Mouse (Mus musculus) thymus, postnatal 25 days (tissue): Measurements from ENCODE around the gene Atf4.

Experiments
- DNase-seq: peaks from one replicate; pipeline ENCODE4 v3.0.0; 2022

Atf4 gene

DNA sequence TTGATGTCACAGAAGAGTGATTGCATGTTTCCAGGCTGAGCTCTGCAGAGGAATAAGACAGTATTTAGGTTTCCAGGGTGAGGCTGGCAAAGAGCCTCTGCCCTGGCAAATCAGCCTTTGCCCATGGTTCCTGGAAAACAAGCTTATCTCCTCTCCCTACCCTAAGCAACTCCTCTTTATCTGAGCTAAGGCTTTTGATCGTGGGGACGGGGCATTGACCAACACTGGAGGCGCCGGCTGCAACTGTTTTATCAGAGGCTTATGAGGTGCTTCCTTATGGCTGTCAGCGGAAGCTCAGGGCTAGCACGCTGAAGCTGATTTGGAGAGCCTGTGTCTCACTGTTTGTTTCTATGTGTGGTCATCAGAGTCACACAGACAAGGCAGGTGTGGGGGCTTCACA, 4.4 kb upstream of the Atf4 start:
- DNase-seq: no peak

DNA sequence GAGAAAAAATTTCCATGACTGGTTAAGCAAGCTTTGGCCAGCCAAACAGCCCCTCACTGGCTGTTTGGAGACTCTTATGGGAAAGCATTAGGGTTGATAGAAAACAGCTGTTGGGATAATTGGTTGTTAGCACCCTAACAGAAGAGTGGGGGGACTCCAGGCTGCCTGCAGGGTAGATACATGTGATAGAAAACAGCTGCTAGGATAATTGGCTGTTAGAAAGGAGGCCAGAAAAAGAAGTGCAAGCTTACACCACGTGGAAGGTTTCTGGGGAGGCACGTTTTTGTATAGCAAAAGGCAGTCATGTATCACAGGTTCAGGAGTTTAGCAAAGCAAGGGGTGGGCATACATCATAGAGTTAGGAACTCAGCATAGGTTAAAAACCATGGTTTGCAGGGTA, 1.5 kb upstream of the Atf4 start:
- no peak for DNase-seq

DNA sequence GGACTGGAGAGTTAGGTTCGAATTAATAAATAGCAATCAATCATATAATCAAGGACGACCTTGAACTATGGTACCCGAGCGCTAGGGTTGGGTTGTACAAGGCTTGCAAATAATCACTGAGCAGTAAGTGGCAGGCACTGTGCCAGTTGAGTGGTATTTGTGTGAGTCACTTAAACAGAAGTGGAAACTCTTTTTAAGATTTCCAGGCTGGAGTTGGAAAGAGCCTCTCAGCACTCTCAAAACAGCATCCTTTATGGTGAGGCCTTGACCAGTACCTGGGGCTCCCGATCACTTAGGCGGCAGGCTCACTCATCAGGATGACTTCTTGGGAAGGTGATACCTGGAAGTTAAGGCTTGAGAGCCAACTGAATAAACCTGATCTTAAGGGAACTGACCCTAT, 777 bp upstream of the Atf4 start:
- no peak for DNase-seq

DNA sequence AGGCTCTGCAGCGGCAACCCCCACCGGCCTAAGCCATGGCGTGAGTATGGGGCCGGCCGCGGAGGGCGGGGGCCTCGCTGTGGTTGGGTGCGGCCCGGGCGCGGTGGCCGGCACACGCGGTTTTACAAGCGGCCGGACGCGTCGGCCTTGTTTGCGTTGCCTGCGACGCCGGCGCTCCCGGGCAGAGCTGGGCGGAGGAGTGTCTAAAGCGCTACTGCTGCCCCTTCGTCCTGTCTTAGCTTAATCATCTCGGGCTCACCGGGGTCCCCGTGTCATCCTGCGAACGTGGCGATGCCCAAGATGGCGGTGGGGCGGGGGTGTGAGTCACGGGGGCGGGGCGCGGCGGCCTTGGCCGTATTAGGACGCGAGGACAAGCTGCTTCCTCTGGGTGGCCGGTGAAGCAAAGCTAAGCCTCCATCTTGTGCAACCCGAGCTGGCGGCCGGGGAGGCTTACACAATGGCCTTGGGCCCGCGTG, 700 bp downstream of the Atf4 start:
- no peak for DNase-seq

DNA sequence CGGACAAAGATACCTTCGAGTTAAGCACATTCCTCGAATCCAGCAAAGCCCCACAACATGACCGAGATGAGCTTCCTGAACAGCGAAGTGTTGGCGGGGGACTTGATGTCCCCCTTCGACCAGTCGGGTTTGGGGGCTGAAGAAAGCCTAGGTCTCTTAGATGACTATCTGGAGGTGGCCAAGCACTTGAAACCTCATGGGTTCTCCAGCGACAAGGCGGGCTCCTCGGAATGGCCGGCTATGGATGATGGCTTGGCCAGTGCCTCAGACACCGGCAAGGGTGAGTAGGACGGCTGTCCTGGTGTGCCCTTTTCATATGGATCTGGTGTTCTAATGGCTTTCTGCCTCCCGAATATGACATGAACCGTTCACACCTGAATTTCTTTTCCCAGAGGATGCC, 1.3 kb downstream of the Atf4 start:
- DNase-seq: peak; percentile 8

DNA sequence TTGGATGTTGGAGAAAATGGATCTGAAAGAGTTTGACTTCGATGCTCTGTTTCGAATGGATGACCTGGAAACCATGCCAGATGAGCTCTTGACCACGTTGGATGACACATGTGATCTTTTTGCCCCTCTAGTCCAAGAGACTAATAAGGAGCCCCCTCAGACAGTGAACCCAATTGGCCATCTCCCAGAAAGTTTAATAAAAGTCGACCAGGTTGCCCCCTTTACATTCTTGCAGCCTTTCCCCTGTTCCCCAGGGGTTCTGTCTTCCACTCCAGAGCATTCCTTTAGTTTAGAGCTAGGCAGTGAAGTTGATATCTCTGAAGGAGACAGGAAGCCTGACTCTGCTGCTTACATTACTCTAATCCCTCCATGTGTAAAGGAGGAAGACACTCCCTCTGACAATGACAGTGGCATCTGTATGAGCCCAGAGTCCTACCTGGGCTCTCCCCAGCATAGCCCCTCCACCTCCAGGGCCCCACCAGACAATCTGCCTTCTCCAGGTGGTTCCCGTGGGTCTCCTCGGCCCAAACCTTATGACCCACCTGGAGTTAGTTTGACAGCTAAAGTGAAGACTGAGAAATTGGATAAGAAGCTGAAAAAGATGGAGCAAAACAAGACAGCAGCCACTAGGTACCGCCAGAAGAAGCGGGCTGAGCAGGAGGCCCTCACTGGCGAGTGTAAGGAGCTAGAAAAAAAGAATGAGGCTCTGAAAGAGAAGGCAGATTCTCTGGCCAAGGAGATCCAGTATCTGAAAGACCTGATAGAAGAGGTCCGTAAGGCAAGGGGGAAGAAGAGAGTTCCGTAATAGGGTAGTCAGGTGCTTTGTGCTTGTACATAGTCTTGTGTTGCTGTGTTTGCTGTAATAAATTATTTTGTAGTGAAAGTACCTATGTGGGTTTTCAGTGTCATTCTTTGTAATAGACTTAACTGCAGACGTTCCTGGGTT, 1.9 kb downstream of the Atf4 start:
- DNase-seq: no peak

DNA sequence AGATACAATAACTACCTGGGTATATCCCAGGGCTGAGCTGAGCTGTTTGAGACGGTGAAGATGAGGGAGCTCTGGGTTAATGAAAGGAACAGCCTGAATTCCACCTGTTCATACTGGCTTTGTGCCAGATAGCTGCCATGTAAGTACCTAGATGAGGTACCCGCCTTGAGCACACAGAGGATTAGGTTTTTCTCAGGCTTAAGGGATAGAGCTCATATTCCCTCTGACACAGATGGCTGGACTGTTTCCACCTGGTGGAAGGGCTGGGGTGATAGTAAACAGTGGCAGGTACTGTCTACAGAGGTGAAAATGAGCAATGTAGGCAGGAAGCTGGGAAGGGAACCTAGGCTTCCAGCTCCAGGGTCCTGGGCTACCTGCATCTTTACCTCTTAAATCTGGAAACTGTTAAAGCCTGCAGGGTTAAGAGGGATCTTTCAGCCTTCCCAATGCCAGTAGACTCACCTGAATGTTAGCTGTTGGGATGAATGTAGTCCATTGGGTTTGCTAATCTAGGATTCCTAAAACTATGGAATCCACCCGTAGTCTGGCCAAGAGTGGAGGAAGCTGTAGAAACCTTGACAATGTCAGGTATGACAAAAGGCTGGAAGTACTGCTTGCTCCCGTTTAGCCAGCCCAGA, 2.7 kb downstream of the Atf4 start:
- DNase-seq: no peak

DNA sequence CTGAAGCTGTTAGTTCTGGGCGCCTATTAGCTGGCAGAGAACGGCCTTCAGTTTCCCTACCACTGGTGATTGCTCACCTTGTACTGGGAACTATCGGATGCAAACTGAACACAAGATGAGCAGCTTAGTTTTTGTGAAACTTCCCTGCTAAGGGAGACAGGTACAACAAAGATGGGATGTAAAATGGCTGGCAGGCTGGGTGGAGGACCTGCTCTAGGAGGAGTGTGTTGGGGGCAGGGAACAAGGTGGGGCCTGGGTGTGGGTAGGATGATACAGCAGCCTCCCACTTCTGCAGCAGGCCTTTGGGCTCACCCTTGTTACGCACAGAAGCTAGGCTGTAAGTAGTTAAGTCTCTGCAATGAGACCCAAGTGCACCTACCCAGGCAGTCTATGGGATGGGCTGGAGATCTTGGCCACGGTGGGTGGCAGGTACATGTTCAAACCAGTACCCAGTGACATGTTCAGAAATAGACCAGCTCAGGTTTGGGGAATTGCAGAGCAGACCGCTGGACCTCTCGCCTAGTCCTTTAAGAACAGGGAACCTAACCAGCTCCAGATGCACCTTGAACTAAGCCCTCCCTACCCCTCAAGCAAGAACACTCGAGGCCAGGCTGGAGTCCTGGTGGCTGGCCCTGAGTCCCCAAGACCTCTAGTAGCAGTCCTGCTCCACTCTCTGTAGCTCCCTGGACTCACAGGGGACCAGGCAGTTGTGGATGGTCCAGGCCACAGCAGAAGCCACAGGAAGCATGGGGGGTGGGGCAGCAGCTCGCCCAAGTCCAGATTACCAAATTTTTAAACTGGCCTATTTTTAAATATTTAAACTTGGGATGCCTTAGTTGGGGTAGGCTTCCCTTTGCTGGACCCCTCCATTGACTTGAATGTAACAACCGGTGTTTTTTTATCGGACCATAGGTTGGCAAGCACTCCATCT, 3.5 kb downstream of the Atf4 start:
- DNase-seq: no peak

DNA sequence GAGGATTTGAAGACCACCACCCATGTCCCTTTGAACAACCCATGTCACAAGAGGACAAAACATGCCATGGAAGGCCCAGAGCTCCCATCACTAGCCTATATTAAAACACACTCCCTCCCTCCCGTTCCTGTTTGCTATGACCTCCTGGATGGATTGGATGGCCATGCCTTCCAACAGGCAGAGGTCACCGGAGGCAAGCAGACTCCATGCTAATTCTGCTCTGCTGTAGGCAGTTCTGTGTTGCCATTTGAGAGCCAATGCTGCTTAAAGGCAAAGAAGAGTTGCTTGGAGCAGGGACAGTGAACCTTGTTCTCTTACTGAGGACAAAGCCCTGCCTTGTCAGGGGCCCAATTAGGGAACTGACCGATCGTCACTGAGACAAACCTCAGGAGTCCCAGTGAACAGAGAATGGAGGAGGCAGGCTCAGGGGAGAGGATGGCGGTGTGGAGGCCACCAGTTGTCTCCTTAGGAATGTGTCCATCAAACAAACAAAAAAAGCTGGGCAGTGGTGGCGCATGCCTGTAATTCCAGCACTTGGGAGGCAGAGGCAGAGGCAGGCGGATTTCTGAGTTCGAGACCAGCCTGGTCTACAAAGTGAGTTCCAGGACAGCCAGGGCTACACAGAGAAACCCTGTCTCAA, 4.5 kb downstream of the Atf4 start:
- no peak for DNase-seq

DNA sequence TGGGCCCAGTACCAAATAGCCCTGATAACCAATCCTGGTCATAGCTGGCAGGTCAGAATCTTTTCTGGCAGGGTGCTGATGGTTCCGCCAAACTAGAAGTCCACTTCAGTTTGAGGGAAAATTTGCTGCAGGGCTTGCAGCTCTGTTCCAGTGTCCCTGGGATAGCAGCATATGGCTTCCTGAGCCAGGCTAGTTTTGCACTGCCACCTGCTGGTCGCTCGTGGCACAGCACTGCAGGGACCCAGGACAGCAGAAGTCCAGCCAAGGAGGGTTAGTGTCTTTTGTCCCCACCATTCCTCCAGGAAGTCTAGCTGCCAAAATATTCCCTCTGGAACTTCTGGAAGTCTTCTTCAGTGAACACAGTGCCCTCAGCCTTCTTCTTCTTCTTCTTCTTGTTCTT, 5.7 kb downstream of the Atf4 start:
- peak; percentile 79 for DNase-seq

DNA sequence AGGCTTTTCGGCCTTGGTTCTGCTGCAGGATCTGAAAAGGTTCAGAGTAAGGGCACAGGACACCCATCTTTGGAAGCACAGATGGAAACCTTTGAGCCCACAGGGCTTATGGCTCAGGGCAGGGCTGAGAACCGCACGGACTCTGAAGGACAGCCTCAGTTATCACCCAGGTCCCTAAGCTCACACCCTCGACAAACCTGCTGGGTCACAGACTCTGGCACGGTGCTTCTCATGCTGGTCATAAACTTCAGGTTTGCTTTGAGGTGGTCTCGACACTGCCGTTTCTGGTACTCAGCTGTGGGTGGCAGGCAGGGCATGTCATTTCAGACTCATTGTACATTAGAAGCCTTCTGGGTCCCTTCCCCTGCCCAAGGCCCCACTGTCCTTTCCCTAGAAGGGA, 6.1 kb downstream of the Atf4 start:
- no peak for DNase-seq

DNA sequence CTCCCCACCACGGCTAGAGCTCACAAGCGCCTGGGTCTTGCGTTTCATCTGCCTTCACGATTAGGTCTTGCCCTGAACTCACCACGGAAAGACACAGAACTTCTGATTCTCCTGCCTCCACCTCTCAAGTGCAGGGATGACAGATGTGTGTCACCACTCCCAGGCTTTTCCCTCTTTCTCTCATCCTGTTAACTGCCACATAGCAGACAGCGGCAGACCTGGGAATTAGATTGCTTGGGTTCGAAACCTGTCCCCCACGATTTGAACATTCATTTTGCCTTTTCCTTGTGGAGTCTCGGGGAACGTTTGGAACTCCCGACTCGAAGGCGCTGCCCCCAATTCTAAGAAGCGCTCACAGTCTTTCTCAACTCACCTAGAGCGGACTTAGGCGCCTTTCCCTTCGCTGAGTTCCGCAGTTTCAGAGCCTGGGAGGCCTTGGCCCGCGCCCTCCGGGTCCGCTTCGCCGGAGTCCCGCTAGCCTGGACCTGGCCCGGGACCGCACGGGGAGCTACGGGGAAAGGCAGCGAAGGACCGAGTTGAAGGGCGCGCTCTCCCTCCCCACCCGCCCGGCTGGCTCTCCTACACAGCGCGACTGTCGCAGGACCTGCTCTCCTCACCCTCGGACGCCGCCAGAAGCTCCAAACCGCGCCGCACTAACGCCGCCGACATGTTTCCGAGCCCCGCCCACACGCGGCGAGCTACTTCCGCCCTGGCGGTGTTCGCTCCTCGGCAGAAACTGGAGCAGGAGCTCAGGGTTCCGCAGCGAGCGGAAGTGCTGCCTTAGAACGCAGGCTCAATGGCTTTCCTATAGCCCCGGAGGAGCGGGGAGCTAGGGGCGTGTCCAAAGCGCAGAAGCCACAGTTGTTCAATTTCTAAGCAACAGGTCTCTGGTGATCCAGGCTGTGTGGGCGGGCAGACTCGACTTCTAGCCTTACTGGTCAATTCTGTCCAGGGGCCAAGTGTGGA, 8.9 kb downstream of the Atf4 start, which contains the start of gene Rps19bp1:
Gene Rps19bp1 (minus strand): TSS at position 706 of the 966 bp plus-strand sequence.
- DNase-seq: peak; percentile 90

DNA sequence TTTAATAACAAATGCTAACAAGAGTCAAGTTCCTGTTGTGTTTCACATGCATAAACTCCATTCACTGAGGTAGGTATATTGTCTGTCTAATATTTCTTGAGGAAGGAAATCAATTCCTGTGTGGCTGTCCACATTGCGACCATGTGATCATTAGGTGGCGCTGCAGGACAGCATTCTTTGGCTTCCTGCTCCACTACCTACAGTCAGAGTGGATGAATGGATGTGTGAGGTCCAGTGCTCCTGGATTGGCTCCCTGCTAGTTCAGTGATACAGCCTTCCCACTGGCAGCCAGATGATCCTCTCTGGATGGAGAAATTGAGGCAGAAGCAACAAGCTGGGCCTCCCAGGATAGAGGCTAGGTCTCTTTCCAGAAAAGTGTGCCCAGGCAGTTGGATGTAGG, 11.3 kb downstream of the Atf4 start:
- peak; percentile 62 for DNase-seq

DNA sequence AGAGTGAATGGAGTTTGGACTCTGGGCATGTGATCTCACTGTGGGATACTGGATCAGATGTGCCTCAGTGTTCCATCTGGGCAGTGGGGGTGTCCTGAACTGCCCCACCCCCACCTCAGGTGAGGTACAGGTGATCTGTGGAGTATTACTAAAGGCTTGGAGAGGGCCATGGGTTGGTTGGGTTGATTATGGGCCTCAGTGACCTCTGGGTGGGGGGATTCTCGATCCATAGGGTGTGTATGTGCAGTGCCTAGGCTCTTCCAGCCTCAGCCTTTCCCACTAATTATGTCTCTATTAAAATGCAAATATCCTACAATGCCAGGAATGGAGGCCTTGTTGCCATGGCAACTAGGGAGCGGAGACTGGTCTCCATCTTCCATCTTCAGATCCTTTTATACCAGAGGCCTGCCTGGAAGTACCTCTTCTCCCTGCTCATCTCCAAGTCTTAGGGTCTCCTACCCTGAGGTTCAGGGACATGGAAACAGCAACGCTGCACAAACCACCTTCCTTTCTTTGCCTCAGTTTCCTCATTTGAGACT, 16.9 kb downstream of the Atf4 start:
- DNase-seq: no peak

DNA sequence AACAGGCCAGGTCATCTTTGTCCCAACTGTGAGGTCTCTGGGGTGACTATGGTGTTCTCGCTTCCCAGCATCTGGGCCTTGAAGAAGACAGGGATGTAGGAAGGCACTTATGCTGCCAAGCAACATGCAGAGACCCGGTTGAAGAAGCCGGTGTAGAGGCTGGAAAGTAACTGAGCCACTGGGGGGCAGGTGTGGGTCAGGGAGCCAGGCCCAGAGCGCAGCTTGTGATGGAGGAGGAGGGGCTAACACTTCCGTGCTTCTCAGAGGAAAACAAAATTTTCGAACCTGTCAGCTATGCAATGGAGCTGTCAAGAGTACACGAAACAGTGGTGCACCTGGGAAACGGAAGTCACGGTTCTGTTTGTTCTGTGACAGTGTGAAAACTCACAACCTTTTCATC, 22.1 kb downstream of the Atf4 start:
- no peak for DNase-seq

DNA sequence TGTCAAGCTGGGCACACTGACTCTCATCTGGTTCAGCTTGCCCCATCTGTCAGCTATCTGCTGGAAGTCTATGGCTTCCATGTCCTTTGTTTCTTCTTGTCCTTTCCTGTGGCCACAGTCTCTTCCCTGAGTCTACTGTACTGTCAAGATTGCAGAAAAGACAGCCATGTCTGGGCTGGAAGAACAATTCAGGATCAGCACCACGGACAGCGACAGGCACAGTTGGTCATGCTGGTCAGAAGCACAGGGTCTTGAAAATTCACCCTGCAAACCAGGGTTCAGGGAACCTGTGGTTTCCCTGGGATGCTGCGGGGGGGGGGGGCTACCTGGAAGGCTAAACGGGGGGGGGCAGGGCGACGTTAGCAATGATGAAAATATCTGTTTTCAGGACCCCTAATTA, 22.6 kb downstream of the Atf4 start:
- DNase-seq: peak; percentile 55

DNA sequence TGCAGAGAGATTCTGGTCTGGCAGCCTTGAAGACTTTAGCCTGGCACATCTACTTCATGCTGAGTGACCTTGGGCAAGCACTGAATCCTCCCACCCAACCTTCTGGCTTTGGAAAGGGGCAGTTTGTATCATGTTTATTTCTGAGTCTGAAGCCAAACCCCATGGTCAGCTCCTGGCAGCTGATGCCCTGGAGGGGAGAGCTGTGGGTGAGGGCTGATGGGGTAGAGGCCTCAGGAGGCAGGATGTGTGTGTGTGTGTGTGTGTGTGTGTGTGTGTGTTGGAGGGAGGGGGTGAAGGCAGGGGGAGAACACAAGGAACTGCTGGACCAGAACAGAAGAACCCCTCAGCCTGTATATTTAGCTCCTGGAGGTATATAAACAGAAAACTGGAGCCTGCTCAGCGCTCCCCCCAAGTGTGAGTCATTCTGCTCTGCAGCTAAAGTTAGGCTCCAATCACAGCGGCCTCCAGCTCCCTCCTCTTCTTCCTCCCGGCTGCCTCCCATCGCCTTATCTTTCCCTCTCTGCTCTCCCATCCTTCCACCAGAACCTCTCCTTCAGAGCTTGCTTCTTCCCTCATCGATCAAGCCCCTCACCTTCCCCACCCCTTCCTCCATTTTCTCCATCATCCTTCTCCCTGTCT, 23.3 kb downstream of the Atf4 start:
- DNase-seq: no peak

DNA sequence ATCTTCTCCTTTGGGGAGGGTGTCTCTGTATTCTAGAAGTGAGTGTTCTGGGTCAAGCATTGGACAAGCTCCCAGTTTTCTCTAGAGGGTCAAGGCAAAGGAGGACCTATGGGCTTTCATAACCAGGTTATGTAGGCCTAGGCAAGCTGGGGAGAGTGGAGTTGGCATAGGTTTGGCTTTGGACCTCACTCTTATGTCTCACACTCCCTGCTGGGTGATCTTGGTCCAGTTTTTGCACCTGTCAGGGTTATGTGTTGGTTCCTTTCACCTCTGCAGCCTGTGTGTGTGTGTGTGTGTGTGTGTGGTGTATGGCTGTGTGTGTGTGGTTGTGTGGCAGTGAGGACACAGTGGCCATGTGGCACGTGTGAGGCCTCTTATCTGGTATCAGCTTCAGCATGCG, 24.1 kb downstream of the Atf4 start:
- DNase-seq: no peak

DNA sequence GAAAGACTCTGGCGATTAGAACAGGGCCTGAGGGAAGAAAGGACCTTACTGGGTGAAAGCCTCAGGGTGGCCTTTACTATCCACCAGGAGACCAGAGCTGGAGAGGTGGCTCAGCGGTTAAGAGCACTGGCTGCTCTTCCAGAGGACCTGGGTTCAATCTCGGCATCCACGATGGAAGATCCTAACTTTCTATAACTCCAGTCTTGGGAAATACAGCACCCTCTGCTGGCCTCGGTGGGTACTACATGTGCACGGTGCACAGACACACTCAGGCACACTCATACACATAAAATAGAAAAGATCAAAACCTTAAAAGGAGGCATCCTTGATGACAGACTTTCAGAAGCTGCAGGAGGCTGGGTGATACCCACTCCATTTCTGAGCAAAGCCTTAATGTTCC, 25.7 kb downstream of the Atf4 start:
- DNase-seq: peak; percentile 53

DNA sequence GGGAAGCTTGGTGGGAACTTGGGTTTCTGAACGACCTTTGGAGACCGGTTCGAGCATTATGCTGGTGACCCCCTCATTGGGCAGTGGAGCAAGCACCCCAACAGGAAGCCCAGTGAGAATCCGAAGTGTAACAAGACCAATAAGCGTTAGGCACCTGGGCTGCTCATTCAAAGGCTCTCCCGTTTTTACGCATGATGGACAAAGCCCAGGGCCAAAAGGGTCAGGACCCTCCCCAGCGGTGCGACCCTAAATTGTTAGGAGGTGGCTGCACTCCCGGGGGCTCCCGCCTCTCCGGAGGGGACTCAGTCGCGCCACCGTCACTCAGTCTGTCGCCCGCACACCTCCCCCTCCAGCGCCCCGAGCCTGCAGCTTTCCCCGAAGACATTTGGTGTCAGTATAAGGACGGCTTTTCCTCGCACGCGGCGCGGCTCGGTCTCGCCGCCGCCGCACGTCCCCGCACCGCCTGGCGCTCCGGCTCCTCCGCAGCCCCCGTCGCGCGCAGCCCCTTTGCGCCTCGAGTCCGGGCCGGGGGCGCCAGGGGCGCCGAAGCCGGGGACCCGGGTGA, 31.9 kb downstream of the Atf4 start, which contains the start of gene Cacna1i:
Gene Cacna1i (plus strand): TSS at position 388 of the 565 bp plus-strand sequence.
- DNase-seq: no peak
